Mouse (Mus musculus): Measurements from ENCODE around the gene Zfp423. TPM values are rescaled to one million over a fixed set of nuclear protein-coding genes. Genes with fewer than 3 reads are reported as not detected.
A peak's percentile ranks its signal among the peaks of the same experiment; 100 is the strongest.

Zfp423 gene
- polyA plus RNA-seq, 1 experiment from 2014 or later, result 5.0 TPM

DNA sequence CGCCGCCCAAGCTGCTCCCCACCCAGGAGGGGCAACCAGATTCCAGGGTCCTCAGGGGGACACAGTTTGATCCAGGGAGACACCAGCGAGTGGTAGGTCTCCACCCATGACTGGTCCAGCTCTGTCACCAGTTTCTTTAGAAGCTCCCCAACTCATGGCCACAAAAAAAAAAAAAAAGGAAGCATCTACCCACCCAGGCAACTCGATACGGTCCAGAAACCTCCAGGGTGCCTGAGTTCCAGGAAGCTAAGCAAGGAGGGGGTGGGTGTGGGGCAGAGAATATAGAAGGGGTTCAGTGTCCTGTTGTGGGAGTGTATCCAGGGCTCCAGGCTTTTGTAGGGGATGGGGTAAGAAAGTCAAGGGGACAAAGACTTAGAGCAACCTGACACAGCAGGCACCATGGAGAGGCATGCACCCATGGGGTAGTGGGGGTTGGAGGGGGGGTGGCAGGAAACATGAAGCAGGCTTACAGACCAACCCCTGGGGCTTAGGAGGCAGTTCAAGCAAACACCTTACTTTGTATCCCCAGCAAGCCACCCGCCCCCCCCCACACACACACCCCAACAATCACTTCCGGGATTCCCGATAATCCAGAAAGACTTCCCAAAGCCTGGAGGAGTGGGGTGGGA is 20.0 kb downstream of the Zfp423 start:
- H3K27ac ChIP-seq, result peak overlapping the region; percentile 79
- H3K36me3 ChIP-seq, result no peaks in the 10 kb centered on the region
- peaks cover 30% of the 10 kb centered on the region for H3K4me1 ChIP-seq (replicated peaks)
- peak overlapping the region; percentile 35 for H3K4me3 ChIP-seq (replicated peaks)
- H3K9ac ChIP-seq, result 0 out of 2 replicates have a peak overlapping the region, but pooled peaks have one; percentile 39
- peak overlapping the region; percentile 71 for H3K4me2 ChIP-seq (replicated peaks)
- no peaks in the 10 kb centered on the region for H3K9me3 ChIP-seq
- ATAC-seq, result no peak
- no peaks in the 10 kb centered on the region for H3K27me3 ChIP-seq (replicated peaks)
- WGBS, result 24% methylated on average over 8 of the region's 8 CpGs

DNA sequence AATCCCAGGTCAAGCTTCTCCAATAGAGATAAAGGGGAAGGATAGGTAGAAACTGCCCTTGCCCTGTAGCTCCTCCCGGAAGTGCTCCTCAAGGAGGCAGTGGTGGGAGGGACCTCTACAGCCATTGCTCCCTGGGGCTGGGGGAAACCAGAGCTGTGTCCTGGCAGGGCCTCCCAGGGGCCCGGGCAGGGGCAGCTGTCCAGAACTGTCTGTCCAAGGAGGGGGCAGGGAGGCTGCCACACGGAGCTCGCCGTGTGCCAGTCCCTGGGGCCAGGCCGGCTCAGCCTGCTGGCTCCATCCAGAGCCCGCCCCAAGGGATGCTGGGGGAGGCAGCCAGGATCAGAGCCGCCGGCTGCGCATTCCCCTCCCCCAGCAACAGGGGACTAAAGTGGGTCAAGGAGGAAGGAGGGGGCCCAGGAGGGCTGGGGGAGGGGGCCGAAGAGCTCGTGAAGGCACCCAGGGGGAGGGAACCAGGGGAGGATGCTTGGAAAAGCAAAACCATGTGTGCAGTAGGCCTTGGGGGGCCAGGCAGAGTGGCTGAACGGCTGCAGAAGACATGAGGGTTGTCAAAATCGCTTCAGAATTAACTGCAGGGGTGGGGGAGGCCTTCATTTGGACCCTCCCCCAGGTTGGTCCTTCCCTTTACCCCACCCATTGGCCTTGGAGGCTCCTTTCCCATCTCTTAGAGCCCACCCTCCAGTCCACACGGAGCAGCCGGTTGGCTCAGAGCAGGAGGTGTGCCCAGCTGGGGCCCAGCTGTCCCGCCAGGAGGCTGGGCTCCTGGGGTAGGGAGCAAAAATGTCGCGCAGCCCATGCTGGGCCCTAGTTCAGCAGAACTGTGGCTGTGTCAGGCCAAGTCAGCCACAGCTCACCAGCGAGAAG is 20.8 kb downstream of the Zfp423 start:
- no peaks in the 10 kb centered on the region for H3K9me3 ChIP-seq
- peaks cover 24% of the 10 kb centered on the region for H3K4me1 ChIP-seq (replicated peaks)
- 3% methylated on average over 20 of the region's 20 CpGs for WGBS
- no peaks in the 10 kb centered on the region for H3K27me3 ChIP-seq (replicated peaks)
- H3K4me3 ChIP-seq (replicated peaks), result peak overlapping the region; percentile 35
- ATAC-seq, result peak; percentile 88
- peak overlapping the region; percentile 79 for H3K27ac ChIP-seq
- peak overlapping the region; percentile 71 for H3K4me2 ChIP-seq (replicated peaks)
- H3K36me3 ChIP-seq, result no peaks in the 10 kb centered on the region
- peak overlapping the region; percentile 39; the same call in 1 of the 2 replicates for H3K9ac ChIP-seq

DNA sequence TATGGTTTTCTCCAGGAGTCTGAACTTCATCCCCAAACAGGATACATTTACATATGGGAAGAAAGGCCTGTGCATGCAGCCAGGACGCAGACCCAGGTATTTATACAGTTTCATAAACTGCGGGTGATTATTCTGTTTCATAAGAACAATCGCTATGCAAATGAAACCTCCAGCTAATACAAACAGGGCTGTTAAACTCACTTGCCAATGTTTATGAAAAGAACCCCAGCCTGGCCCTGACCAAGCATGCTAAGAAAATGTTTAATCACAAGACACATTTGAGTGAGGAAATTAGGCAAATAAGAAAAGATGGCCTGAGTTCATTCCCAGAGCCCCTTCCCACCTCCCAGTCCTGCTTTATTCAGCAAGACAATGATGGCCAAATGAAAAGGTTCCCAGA is 22.2 kb downstream of the Zfp423 start:
- Histone ChIP-seq H3K27ac (no peak overlapping the region), H3K9ac (no peak overlapping the region), H3K4me2 (replicated peaks) (no peak overlapping the region), H3K27me3 (replicated peaks) (no peaks in the 10 kb centered on the region), H3K4me3 (replicated peaks) (no peak overlapping the region), H3K36me3 (no peaks in the 10 kb centered on the region), H3K4me1 (replicated peaks) (peaks cover 21% of the 10 kb centered on the region), H3K9me3 (no peaks in the 10 kb centered on the region)
- WGBS, result 62% methylated on average over 3 of the region's 3 CpGs
- no peak for ATAC-seq

DNA sequence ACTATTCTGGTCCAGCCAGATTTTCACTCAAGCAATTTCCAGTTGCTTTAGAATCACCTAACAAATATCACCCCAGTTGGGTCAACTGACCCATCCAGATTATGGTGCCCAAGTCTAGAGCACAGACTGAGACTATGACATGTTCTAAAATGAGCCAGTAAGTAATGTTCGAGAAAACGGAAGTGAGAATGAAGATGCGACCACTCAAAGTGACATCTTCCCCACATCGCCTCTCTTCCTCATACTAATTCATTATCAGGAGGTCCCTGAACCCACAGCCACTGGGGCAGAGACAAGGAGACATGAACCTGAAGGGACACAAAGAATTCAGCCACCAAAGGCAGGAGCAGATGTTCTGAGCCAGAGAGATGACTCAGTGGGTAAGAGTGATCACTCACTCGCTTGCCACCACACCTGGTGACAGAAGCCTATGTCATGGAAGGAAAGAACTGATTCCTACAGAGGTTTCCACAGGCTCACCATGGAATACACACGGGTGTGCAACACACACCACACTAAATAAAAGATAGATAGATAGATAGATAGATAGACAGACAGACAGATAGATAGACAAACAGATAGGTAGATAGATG is 24.2 kb downstream of the Zfp423 start:
- peaks cover 21% of the 10 kb centered on the region for H3K4me1 ChIP-seq (replicated peaks)
- H3K36me3 ChIP-seq, result no peaks in the 10 kb centered on the region
- no peaks in the 10 kb centered on the region for H3K9me3 ChIP-seq
- WGBS, result 88% methylated on average over 6 of the region's 6 CpGs
- no peaks in the 10 kb centered on the region for H3K27me3 ChIP-seq (replicated peaks)
- no peak overlapping the region for H3K27ac ChIP-seq
- H3K4me2 ChIP-seq (replicated peaks), result no peak overlapping the region
- no peak overlapping the region for H3K9ac ChIP-seq
- no peak overlapping the region for H3K4me3 ChIP-seq (replicated peaks)
- ATAC-seq, result no peak

DNA sequence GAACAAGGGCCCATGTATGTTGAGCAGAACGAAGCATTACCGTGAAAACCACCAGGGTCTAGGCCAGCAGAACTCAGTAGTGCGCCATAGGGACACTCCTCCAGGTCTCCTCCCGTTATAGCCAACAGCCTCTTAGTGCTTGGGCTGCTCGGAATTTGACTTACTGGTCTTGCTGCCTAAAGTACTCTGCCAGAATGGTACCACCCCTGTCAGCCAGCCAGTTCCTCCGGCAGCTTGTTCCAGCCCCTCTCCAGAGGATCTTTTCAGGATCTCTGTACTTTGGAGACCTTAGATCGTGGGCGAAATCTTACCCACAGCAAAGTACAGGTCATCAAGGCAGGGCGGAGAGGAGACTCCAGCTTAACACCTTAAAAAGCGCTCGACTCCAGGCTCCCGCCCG is 25.2 kb downstream of the Zfp423 start:
- no peaks in the 10 kb centered on the region for H3K27me3 ChIP-seq (replicated peaks)
- H3K9me3 ChIP-seq, result no peaks in the 10 kb centered on the region
- no peak overlapping the region for H3K27ac ChIP-seq
- 72% methylated on average over 13 of the region's 13 CpGs for WGBS
- no peak overlapping the region for H3K9ac ChIP-seq
- peaks cover 16% of the 10 kb centered on the region for H3K4me1 ChIP-seq (replicated peaks)
- no peaks in the 10 kb centered on the region for H3K36me3 ChIP-seq
- H3K4me3 ChIP-seq (replicated peaks), result no peak overlapping the region
- no peak for ATAC-seq
- no peak overlapping the region for H3K4me2 ChIP-seq (replicated peaks)

DNA sequence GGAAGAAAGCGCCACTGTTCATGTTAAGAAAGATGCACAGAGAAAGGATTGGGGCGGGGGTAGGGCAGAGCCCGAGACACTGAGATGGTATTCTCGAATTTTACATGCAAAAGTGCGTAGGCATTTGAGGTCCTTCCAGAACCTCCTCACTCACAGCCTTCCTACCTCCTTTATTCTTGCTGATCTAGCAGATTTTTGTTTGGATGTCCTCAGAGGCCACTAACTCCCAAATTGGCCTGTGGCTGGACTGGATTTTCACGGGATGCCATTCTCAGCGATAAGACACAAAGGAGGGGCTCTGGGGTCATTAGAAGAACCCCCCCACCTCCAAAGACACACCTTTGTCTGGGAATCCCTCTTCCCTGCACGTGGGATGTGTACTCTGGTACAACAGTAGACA is 25.6 kb downstream of the Zfp423 start:
- ATAC-seq, result no peak
- Histone ChIP-seq H3K9me3 (no peaks in the 10 kb centered on the region), H3K4me2 (replicated peaks) (no peak overlapping the region), H3K4me1 (replicated peaks) (peaks cover 15% of the 10 kb centered on the region), H3K9ac (no peak overlapping the region), H3K36me3 (no peaks in the 10 kb centered on the region), H3K4me3 (replicated peaks) (no peak overlapping the region), H3K27me3 (replicated peaks) (no peaks in the 10 kb centered on the region), H3K27ac (no peak overlapping the region)
- 65% methylated on average over 8 of the region's 8 CpGs for WGBS

DNA sequence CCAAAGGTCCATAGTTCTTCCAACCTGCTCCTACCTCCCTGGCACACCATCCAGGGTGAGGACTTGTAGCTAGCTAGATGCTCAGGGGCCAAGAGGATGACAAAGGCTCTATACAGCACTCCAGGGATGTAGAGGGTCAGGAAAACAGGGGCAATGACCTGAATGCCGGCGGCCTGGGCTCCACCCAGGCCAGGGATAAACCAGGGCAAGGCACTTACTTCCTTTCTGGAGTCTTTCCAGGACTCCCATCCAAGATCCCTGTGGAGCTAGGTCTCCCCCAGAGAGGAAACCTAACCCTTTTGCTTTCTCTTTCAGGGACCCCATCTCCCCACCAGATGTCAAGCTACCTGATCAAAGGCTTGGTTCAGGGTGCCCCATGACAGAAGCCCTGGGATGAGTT is 30.5 kb downstream of the Zfp423 start:
- Histone ChIP-seq H3K9ac (no peak overlapping the region), H3K4me3 (replicated peaks) (no peak overlapping the region), H3K36me3 (no peaks in the 10 kb centered on the region), H3K27ac (no peak overlapping the region), H3K4me1 (replicated peaks) (peaks cover 12% of the 10 kb centered on the region), H3K9me3 (no peaks in the 10 kb centered on the region), H3K27me3 (replicated peaks) (no peaks in the 10 kb centered on the region), H3K4me2 (replicated peaks) (no peak overlapping the region)
- no peak for ATAC-seq
- 38% methylated on average over 2 of the region's 2 CpGs for WGBS

DNA sequence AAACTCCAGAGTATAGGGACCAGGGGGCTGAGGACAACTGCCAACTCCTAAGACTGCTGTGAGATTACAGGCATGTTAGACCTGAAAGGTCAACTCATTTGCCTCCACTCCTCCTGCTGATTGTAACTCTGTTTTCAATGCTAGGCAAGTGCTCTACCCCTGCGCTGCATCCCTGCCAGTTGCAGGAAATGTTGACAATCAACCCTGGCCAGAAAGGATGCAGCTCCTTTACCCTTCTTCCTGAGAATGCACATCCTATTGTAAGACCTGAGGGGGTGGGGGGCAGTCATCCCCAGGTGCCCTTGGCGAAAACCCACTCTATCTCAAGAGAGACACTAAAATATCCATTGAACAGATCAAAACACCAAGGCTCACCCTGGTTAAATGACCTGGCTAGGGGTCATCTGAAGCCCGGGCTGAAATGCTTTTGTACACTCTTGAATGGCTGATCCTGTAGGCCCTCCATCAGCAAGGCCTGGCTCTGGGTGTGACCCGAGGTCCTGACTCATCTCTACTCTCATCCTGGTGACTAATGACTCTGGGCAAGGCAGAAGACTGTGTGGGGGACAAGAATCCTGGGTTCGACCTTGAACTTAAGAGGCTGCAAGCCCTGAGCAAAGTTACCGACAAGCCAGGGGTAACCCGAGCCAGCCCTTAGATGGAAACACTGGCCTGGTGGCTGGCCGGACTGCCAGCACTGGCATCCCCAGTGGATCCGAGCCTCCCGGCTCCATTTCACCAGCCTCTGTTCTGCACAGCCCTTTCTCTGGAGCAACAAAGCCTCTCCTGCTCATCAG is 32.2 kb downstream of the Zfp423 start:
- no peaks in the 10 kb centered on the region for H3K9me3 ChIP-seq
- H3K27me3 ChIP-seq (replicated peaks), result no peaks in the 10 kb centered on the region
- WGBS, result 76% methylated on average over 10 of the region's 10 CpGs
- no peak overlapping the region for H3K4me2 ChIP-seq (replicated peaks)
- H3K9ac ChIP-seq, result no peak overlapping the region
- H3K4me1 ChIP-seq (replicated peaks), result peaks cover 14% of the 10 kb centered on the region
- no peaks in the 10 kb centered on the region for H3K36me3 ChIP-seq
- H3K27ac ChIP-seq, result no peak overlapping the region
- no peak for ATAC-seq
- no peak overlapping the region for H3K4me3 ChIP-seq (replicated peaks)

DNA sequence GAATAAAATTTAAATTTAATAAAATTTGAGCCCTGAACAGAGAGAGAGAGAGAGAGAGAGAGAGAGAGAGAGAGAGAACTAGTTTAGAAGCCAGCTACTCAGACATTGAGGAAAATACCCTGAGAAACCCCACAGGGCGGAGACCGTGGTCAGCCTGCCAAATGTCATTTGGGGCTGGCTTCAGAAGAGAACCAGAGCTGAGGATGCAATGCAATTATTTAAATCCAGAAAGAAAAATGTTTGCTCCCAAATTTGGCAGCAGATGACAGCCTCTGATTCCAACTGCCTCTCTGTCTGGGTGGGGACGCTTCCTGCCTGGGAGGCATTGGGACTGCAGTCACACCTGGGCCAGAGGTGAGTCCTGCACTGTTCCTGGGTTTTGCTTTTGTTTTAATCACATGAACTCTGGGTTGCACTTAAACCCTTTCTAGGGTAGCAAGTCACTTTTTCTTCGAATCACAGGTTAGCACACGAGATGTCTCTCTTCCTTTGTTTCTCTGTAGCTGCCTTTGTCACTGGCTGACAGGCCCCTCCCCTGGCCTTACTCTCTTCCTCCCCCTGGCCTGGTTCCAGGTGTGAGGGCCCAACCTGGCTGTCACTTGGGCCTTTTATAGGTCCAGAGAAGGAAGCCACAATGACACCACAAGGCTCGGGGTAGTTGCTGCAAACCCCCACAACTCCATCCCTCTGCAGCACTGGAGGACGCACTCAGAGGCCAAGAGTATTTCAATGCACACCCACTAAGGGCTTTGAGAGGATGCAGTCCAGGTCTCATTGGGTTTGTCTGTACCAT is 33.1 kb downstream of the Zfp423 start:
- WGBS, result 73% methylated on average over 7 of the region's 7 CpGs
- Histone ChIP-seq H3K36me3 (no peaks in the 10 kb centered on the region), H3K9ac (no peak overlapping the region), H3K27ac (no peak overlapping the region), H3K4me3 (replicated peaks) (no peak overlapping the region), H3K4me1 (replicated peaks) (peaks cover 14% of the 10 kb centered on the region), H3K4me2 (replicated peaks) (no peak overlapping the region), H3K27me3 (replicated peaks) (no peaks in the 10 kb centered on the region), H3K9me3 (no peaks in the 10 kb centered on the region)
- no peak for ATAC-seq

DNA sequence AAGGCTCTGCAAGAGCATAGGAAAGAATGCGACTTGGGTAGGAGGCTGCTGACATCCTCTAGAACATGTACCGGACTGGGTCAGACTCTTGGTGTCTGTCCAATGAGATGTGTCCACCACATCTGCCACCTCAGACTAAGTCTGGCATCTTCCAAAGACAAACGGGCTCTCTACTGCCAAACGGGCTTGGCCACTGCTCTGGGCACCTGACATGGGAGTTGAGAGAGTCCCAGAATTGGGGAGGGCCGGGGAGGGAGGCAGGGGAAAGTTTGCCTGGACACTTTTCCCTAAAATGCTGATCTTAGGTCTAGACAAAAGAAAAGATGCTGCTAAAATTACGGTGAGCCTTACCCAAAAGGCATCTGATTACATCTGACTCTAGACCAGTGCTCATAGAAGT is 36.5 kb downstream of the Zfp423 start:
- Histone ChIP-seq H3K27ac (no peak overlapping the region), H3K4me3 (replicated peaks) (no peak overlapping the region), H3K4me1 (replicated peaks) (peaks cover 10% of the 10 kb centered on the region), H3K9me3 (no peaks in the 10 kb centered on the region), H3K4me2 (replicated peaks) (no peak overlapping the region), H3K36me3 (no peaks in the 10 kb centered on the region), H3K27me3 (replicated peaks) (no peaks in the 10 kb centered on the region), H3K9ac (no peak overlapping the region)
- 82% methylated on average over 6 of the region's 6 CpGs for WGBS
- no peak for ATAC-seq

DNA sequence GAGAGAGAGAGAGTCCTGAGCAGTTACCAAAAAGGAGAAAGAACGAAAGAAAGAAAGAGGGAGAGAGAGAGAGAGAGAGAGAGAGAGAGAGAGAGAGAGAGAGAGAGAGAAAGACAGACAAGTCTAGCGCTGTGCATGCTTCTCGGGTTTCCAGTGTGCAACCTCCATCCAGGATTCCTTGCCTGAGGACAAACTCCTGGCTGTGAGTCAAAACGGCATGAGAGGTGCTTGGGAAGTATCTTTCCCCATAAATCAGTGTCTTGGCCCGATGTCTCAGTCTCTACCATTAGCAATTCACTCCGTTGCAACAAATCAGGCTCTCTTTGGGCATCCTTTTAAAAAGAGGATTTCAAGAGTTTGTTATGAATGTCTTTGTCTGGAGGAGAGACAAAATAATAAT is 36.9 kb downstream of the Zfp423 start:
- no peaks in the 10 kb centered on the region for H3K27me3 ChIP-seq (replicated peaks)
- no peak overlapping the region for H3K4me2 ChIP-seq (replicated peaks)
- no peaks in the 10 kb centered on the region for H3K9me3 ChIP-seq
- ATAC-seq, result no peak
- no peak overlapping the region for H3K27ac ChIP-seq
- H3K9ac ChIP-seq, result no peak overlapping the region
- H3K4me3 ChIP-seq (replicated peaks), result no peak overlapping the region
- peaks cover 15% of the 10 kb centered on the region for H3K4me1 ChIP-seq (replicated peaks)
- WGBS, result 51% methylated on average over 6 of the region's 6 CpGs
- H3K36me3 ChIP-seq, result no peaks in the 10 kb centered on the region

Data from intestine, embryonic 15.5 days (tissue).